Mouse (Mus musculus) urinary bladder, adult 18-20 months (tissue): Measurements from ENCODE around the gene Arid1b.
"Not testable (repeated sequence)": the region's sequence is repeated elsewhere in the genome, so short reads cannot be mapped to it uniquely, and the experiment has no call there.

Experiments
- DNase-seq, 2 experiments: peaks; one replicate each; pipeline ENCODE4 v3.0.0; 2022; ENCODE audit warnings: low spot score in 2 of 2, mixed read lengths in 2 of 2

The Arid1b gene

GRCm38 (mm10) chr17:5110981-5111380 is 116.8 kb downstream of the Arid1b start:
- not testable (repeated sequence) for DNase-seq

GRCm38 (mm10) chr17:5112116-5112515 is 118.0 kb downstream of the Arid1b start:
- no peak for DNase-seq

- no peak for DNase-seq
Observed at GRCm38 (mm10) chr17:5115952-5116351, 121.8 kb downstream of the Arid1b start.

GRCm38 (mm10) chr17:5116990-5117389 is 122.9 kb downstream of the Arid1b start:
- no peak for DNase-seq

GRCm38 (mm10) chr17:5118171-5118570 is 124.0 kb downstream of the Arid1b start:
- no peak for DNase-seq

GRCm38 (mm10) chr17:5124643-5125042 is 130.5 kb downstream of the Arid1b start:
- no peak for DNase-seq

GRCm38 (mm10) chr17:5125084-5125855 is 131.1 kb downstream of the Arid1b start:
- no peak for DNase-seq

- no peak for DNase-seq
Observed at GRCm38 (mm10) chr17:5125856-5126806, 132.0 kb downstream of the Arid1b start.

- DNase-seq: no peak
Observed at GRCm38 (mm10) chr17:5129606-5130005, 135.5 kb downstream of the Arid1b start.

GRCm38 (mm10) chr17:5130116-5130515 is 136.0 kb downstream of the Arid1b start:
- DNase-seq: no peak

GRCm38 (mm10) chr17:5131706-5132105 is 137.6 kb downstream of the Arid1b start:
- DNase-seq: no peak

GRCm38 (mm10) chr17:5132296-5132986 is 138.3 kb downstream of the Arid1b start:
- DNase-seq: peak in 1 of 2 experiments; percentile 39

- DNase-seq: no peak
Observed at GRCm38 (mm10) chr17:5132987-5133355, 138.8 kb downstream of the Arid1b start.

GRCm38 (mm10) chr17:5133831-5134230 is 139.7 kb downstream of the Arid1b start:
- no peak for DNase-seq

GRCm38 (mm10) chr17:5134271-5134670 is 140.1 kb downstream of the Arid1b start:
- DNase-seq: no peak

- DNase-seq: no peak
Observed at GRCm38 (mm10) chr17:5137936-5138335, 143.8 kb downstream of the Arid1b start.

- DNase-seq: peak in 1 of 2 experiments; percentile 41
Observed at GRCm38 (mm10) chr17:5138641-5139205, 144.6 kb downstream of the Arid1b start.

GRCm38 (mm10) chr17:5139553-5139952 is 145.4 kb downstream of the Arid1b start:
- DNase-seq: no peak

- no peak for DNase-seq
Observed at GRCm38 (mm10) chr17:5143735-5144439, 149.8 kb downstream of the Arid1b start.

- DNase-seq: no peak
Observed at GRCm38 (mm10) chr17:5150660-5151063, 156.5 kb downstream of the Arid1b start.

- DNase-seq: no peak
Observed at GRCm38 (mm10) chr17:5151852-5152251, 157.7 kb downstream of the Arid1b start.
